Mouse (Mus musculus) left cerebral cortex, postnatal 25 days (tissue): ENCODE results near the gene Olfr623. TPM values are rescaled to one million over a fixed set of nuclear protein-coding genes. Genes with fewer than 3 reads are reported as not detected.

ENCODE experiments used
- DNase-seq, 2 experiments: peaks; one replicate each; pipeline ENCODE4 v3.0.0; 2022; ENCODE audit warnings: low spot score in 2 of 2, mixed read lengths in 1 of 2
- intact Hi-C: fragments of 180-260 bp; cut with DNase I; formaldehyde crosslinking; loops from one replicate; pipeline ENCODE4 v1.15.1; 2025
- total RNA-seq, 2 experiments: library from RNA; stranded (reverse); gene quantifications; 2 replicates each; pipeline ENCODE4 v1.2.3; 2021

Gene Olfr623
- not detected for total RNA-seq

- DNase-seq: no peak
- intact Hi-C loops: no loop called here
Measured at GRCm38 (mm10) chr7:103663598-103663997, at the start of gene Olfr623. TSS of gene Olfr623 (minus strand) at chr7:103663698.

- intact Hi-C loops: no loop called here
Measured at GRCm38 (mm10) chr7:103712024-103712423, 48.5 kb upstream of the Olfr623 start.

GRCm38 (mm10) chr7:103699469-103699868 is 36.0 kb upstream of the Olfr623 start:
- DNase-seq: no peak
- intact Hi-C loops: no loop called here

More at GRCm38 (mm10) chr7:103712024-103712423, 48.5 kb upstream of the Olfr623 start:
- no peak for DNase-seq

GRCm38 (mm10) chr7:103682420-103682819 is 18.9 kb upstream of the Olfr623 start, which contains the start of gene Olfr625-ps1:
TSS of gene Olfr625-ps1 (plus strand) at chr7:103682720.
- intact Hi-C loops: no loop called here

GRCm38 (mm10) chr7:103671091-103671490 is 7.6 kb upstream of the Olfr623 start, which contains the start of gene Olfr624:
TSS of gene Olfr624 (minus strand) at chr7:103671191.
- intact Hi-C loops: no loop called here
- DNase-seq: no peak

More at GRCm38 (mm10) chr7:103682420-103682819, 18.9 kb upstream of the Olfr623 start, which contains the start of gene Olfr625-ps1:
- DNase-seq: no peak

- intact Hi-C loops: no loop called here
- DNase-seq: no peak
Measured at GRCm38 (mm10) chr7:103644070-103644469, 19.4 kb downstream of the Olfr623 start.

- intact Hi-C loops: no loop called here
- DNase-seq: no peak
Measured at GRCm38 (mm10) chr7:103642602-103643001, 20.9 kb downstream of the Olfr623 start, which contains the start of gene Olfr622. TSS of gene Olfr622 (minus strand) at chr7:103642702.

GRCm38 (mm10) chr7:103636795-103637194 is 26.7 kb downstream of the Olfr623 start:
- intact Hi-C loops: no loop called here
- DNase-seq: no peak

- intact Hi-C loops: no loop called here
- DNase-seq: no peak
Measured at GRCm38 (mm10) chr7:103612434-103612833, 51.1 kb downstream of the Olfr623 start, which contains the start of gene Olfr620. TSS of gene Olfr620 (minus strand) at chr7:103612534.

Other genes with a start within 250 kb of the Olfr623 start
- gene Usp17lc, start 248.6 kb downstream of the Olfr623 start, total RNA-seq: not detected
- not detected for gene Olfr605, start 218.3 kb downstream of the Olfr623 start, total RNA-seq
- not detected for gene Olfr606, start 214.7 kb downstream of the Olfr623 start, total RNA-seq
- gene Olfr607, start 199.5 kb downstream of the Olfr623 start, total RNA-seq: not detected
- not detected for gene Olfr608, start 193.8 kb downstream of the Olfr623 start, total RNA-seq
- gene Olfr609, start 165.6 kb downstream of the Olfr623 start, total RNA-seq: not detected
- not detected for gene Olfr610, start 151.6 kb downstream of the Olfr623 start, total RNA-seq
- gene Olfr611, start 142.9 kb downstream of the Olfr623 start, total RNA-seq: not detected
- gene Olfr612, start 121.0 kb downstream of the Olfr623 start, total RNA-seq: not detected
- gene Olfr613, start 115.6 kb downstream of the Olfr623 start, total RNA-seq: not detected
- not detected for gene Olfr615, start 107.6 kb downstream of the Olfr623 start, total RNA-seq
- gene Olfr616, start 94.6 kb downstream of the Olfr623 start, total RNA-seq: not detected
- gene Olfr617, start 90.6 kb downstream of the Olfr623 start, total RNA-seq: not detected
- gene Olfr618, start 73.6 kb downstream of the Olfr623 start, total RNA-seq: not detected
- not detected for gene Olfr619, start 63.1 kb downstream of the Olfr623 start, total RNA-seq
- not detected for gene Olfr620, start 51.2 kb downstream of the Olfr623 start, total RNA-seq
- not detected for gene Olfr622, start 21.0 kb downstream of the Olfr623 start, total RNA-seq
- gene Olfr624, start 7.5 kb upstream of the Olfr623 start, total RNA-seq: under 1 TPM in 1 of 2 experiments, not detected in 1; 0.07 TPM
- not detected for gene Olfr625-ps1, start 19.0 kb upstream of the Olfr623 start, total RNA-seq
- gene Olfr243, start 51.0 kb upstream of the Olfr623 start, total RNA-seq: not detected
- not detected for gene Olfr628, start 66.7 kb upstream of the Olfr623 start, total RNA-seq
- not detected for gene Olfr629, start 81.2 kb upstream of the Olfr623 start, total RNA-seq
- gene Olfr630, start 93.6 kb upstream of the Olfr623 start, total RNA-seq: not detected
- gene Olfr69, start 107.9 kb upstream of the Olfr623 start, total RNA-seq: not detected
- gene Olfr68, start 116.0 kb upstream of the Olfr623 start, total RNA-seq: not detected
- not detected for gene Olfr67, start 128.1 kb upstream of the Olfr623 start, total RNA-seq
- 10 to 100 TPM; 78.9 to 84.4 TPM for gene Hbb-bt, start 150.3 kb upstream of the Olfr623 start, total RNA-seq
- gene Hbb-bs, start 164.4 kb upstream of the Olfr623 start, total RNA-seq: 100 to 1,000 TPM; 511 to 567 TPM
- not detected for gene Hbb-bh2, start 176.8 kb upstream of the Olfr623 start, total RNA-seq
- gene Hbb-bh1, start 179.5 kb upstream of the Olfr623 start, total RNA-seq: not detected
- not detected for gene Hbb-y, start 189.5 kb upstream of the Olfr623 start, total RNA-seq
- not detected for gene Olfr66, start 222.6 kb upstream of the Olfr623 start, total RNA-seq
- gene Olfr64, start 230.8 kb upstream of the Olfr623 start, total RNA-seq: not detected
- gene Olfr65, start 239.8 kb upstream of the Olfr623 start, total RNA-seq: not detected